Mouse (Mus musculus) neural tube, embryonic 12.5 days (tissue): ENCODE measurements around the gene Slc13a4. TPM values are rescaled to one million over a fixed set of nuclear protein-coding genes. Genes with fewer than 3 reads are reported as not detected.

Experiments
- ATAC-seq: fragments of 200-750 bp; cut with Nextera tagmentation; 2 replicates; pipeline ENCODE4 v1.8.0; 2017; ENCODE audit warnings: low read depth, mild to moderate bottlenecking, moderate TSS enrichment, moderate library complexity; ENCODE audit not compliant: low FRiP score
- H3K27ac ChIP-seq: fragments of 300-500 bp; sonication (generic); 2 replicates; pipeline ENCODE4 v1.5.1; 2016
- H3K27me3 ChIP-seq: fragments of 300-500 bp; sonication (generic); replicated peaks from 2 replicates; pipeline ENCODE4 v1.6.1; 2016; ENCODE audit warnings: mild to moderate bottlenecking
- H3K36me3 ChIP-seq: fragments of 300-500 bp; sonication (generic); 2 replicates; pipeline ENCODE4 v1.6.1; 2016; ENCODE audit warnings: mild to moderate bottlenecking
- H3K4me1 ChIP-seq: fragments of 300-500 bp; sonication (generic); 2 replicates; pipeline ENCODE4 v1.6.1; 2016
- H3K4me2 ChIP-seq: fragments of 300-500 bp; sonication (generic); replicated peaks from 2 replicates; pipeline ENCODE4 v1.6.1; 2016; ENCODE audit warnings: mild to moderate bottlenecking
- H3K4me3 ChIP-seq: fragments of 300-500 bp; sonication (generic); 2 replicates; pipeline ENCODE4 v1.5.1; 2016
- H3K9ac ChIP-seq: fragments of 300-500 bp; sonication (generic); 2 replicates; pipeline ENCODE4 v1.6.1; 2016; ENCODE audit warnings: mild to moderate bottlenecking
- H3K9me3 ChIP-seq: fragments of 300-500 bp; sonication (generic); 2 replicates; pipeline ENCODE4 v1.6.1; 2016; ENCODE audit warnings: mild to moderate bottlenecking
- WGBS: fragments of 180-500 bp; shearing (Covaris S2); methylation state at CpG from one replicate; pipeline ENCODE4 v1.1.7; 2016; 5-methylcytosine and 5-hydroxymethylcytosine counted together
- polyA plus RNA-seq: library from polyadenylated mRNA; unstranded; fragments of >200 nt; fragmentation: Nextera tagmentation; extraction: Ambion mirVana; gene quantifications from 2 replicates; pipeline ENCODE4 v1.2.1, GENCODE M21; 2016

Gene Slc13a4
- polyA plus RNA-seq, result 0.34 and 0.38 TPM in 2 replicates

- ATAC-seq, result no peak
Observed at GRCm38 (mm10) chr6:35308037-35308436, at the start of gene Slc13a4. TSS of gene Slc13a4 (minus strand) at chr6:35308131.

GRCm38 (mm10) chr6:35355320-35355719, 47.4 kb upstream of the Slc13a4 start:
- H3K4me1 ChIP-seq, result peaks cover 20% of the 10 kb centered on the region
- no peak for ATAC-seq
- H3K4me2 ChIP-seq, result no peak overlapping the region
- H3K36me3 ChIP-seq, result no peaks in the 10 kb centered on the region
- no peak overlapping the region for H3K27ac ChIP-seq
- no peaks in the 10 kb centered on the region for H3K9me3 ChIP-seq
- H3K9ac ChIP-seq, result no peak overlapping the region
- 90% methylated on average over 3 of the region's 3 CpGs for WGBS
- no peaks in the 10 kb centered on the region for H3K27me3 ChIP-seq
- H3K4me3 ChIP-seq, result no peak overlapping the region

More at GRCm38 (mm10) chr6:35308037-35308436, at the start of gene Slc13a4:
- Histone ChIP-seq H3K4me1 (no peaks in the 10 kb centered on the region), H3K9me3 (no peaks in the 10 kb centered on the region), H3K27me3 (no peaks in the 10 kb centered on the region), H3K4me2 (no peak within 1 kb of the TSS), H3K9ac (no peak within 1 kb of the TSS), H3K36me3 (no peaks in the 10 kb centered on the region), H3K4me3 (no peak within 1 kb of the TSS), H3K27ac (no peak within 1 kb of the TSS)
- WGBS, result 25% methylated on average over 7 of the region's 7 CpGs

GRCm38 (mm10) chr6:35354622-35354998, 46.7 kb upstream of the Slc13a4 start:
- WGBS, result 11% methylated on average over 6 of the region's 6 CpGs
- H3K27ac ChIP-seq, result no peak overlapping the region

GRCm38 (mm10) chr6:35353846-35354621, 46.1 kb upstream of the Slc13a4 start:
- Histone ChIP-seq H3K27ac (no peak overlapping the region; the same call in 1 of the 2 replicates), H3K9me3 (no peaks in the 10 kb centered on the region), H3K4me2 (peak overlapping the region; percentile 42), H3K4me1 (peaks cover 20% of the 10 kb centered on the region), H3K9ac (no peak overlapping the region), H3K36me3 (no peaks in the 10 kb centered on the region), H3K4me3 (no peak overlapping the region), H3K27me3 (no peaks in the 10 kb centered on the region)
- 9% methylated on average over 16 of the region's 18 CpGs for WGBS
- ATAC-seq, result peak; percentile 42; the same call in 1 of the 2 replicates

More at GRCm38 (mm10) chr6:35354622-35354998, 46.7 kb upstream of the Slc13a4 start:
- H3K9ac ChIP-seq, result no peak overlapping the region
- H3K27me3 ChIP-seq, result no peaks in the 10 kb centered on the region
- H3K36me3 ChIP-seq, result no peaks in the 10 kb centered on the region
- no peaks in the 10 kb centered on the region for H3K9me3 ChIP-seq
- peak; percentile 64 for ATAC-seq
- peaks cover 20% of the 10 kb centered on the region for H3K4me1 ChIP-seq
- H3K4me3 ChIP-seq, result no peak overlapping the region
- peak overlapping the region; percentile 42 for H3K4me2 ChIP-seq

- no peaks in the 10 kb centered on the region for H3K27me3 ChIP-seq
- WGBS, result 61% methylated on average over 5 of the region's 5 CpGs
- H3K9ac ChIP-seq, result no peak overlapping the region
- no peaks in the 10 kb centered on the region for H3K36me3 ChIP-seq
- H3K27ac ChIP-seq, result no peak overlapping the region
- no peak overlapping the region for H3K4me3 ChIP-seq
- ATAC-seq, result no peak
- no peaks in the 10 kb centered on the region for H3K9me3 ChIP-seq
- peaks cover 20% of the 10 kb centered on the region for H3K4me1 ChIP-seq
- peak overlapping the region; percentile 42 for H3K4me2 ChIP-seq
Observed at GRCm38 (mm10) chr6:35353416-35353815, 45.5 kb upstream of the Slc13a4 start.

GRCm38 (mm10) chr6:35352867-35353266, 44.9 kb upstream of the Slc13a4 start:
- WGBS, result 92% methylated on average over 8 of the region's 8 CpGs
- Histone ChIP-seq H3K4me1 (peaks cover 20% of the 10 kb centered on the region), H3K4me3 (no peak overlapping the region), H3K4me2 (no peak overlapping the region), H3K9ac (no peak overlapping the region), H3K27me3 (no peaks in the 10 kb centered on the region), H3K27ac (no peak overlapping the region), H3K36me3 (no peaks in the 10 kb centered on the region), H3K9me3 (no peaks in the 10 kb centered on the region)
- ATAC-seq, result no peak

- Histone ChIP-seq H3K27ac (no peak overlapping the region), H3K9ac (no peak overlapping the region), H3K9me3 (no peaks in the 10 kb centered on the region), H3K4me3 (no peak overlapping the region), H3K4me1 (peaks cover 20% of the 10 kb centered on the region), H3K36me3 (no peaks in the 10 kb centered on the region), H3K4me2 (no peak overlapping the region), H3K27me3 (no peaks in the 10 kb centered on the region)
- 97% methylated on average over 3 of the region's 3 CpGs for WGBS
- no peak for ATAC-seq
Observed at GRCm38 (mm10) chr6:35351826-35352225, 43.9 kb upstream of the Slc13a4 start.

GRCm38 (mm10) chr6:35349784-35350183, 41.9 kb upstream of the Slc13a4 start:
- Histone ChIP-seq H3K27ac (no peak overlapping the region), H3K36me3 (no peaks in the 10 kb centered on the region), H3K4me3 (no peak overlapping the region), H3K9me3 (no peaks in the 10 kb centered on the region), H3K9ac (no peak overlapping the region), H3K4me1 (peaks cover 16% of the 10 kb centered on the region), H3K27me3 (no peaks in the 10 kb centered on the region), H3K4me2 (no peak overlapping the region)
- no peak for ATAC-seq
- WGBS, result 59% methylated on average over 7 of the region's 7 CpGs

GRCm38 (mm10) chr6:35338640-35339039, 30.7 kb upstream of the Slc13a4 start:
- peaks cover 6% of the 10 kb centered on the region for H3K4me1 ChIP-seq
- H3K27ac ChIP-seq, result no peak overlapping the region
- no peak overlapping the region for H3K4me3 ChIP-seq
- H3K36me3 ChIP-seq, result no peaks in the 10 kb centered on the region
- H3K9ac ChIP-seq, result no peak overlapping the region
- WGBS, result 2% methylated on average over 3 of the region's 3 CpGs
- H3K27me3 ChIP-seq, result no peaks in the 10 kb centered on the region
- no peak; the same call in 1 of the 2 replicates for ATAC-seq
- H3K9me3 ChIP-seq, result no peaks in the 10 kb centered on the region
- no peak overlapping the region for H3K4me2 ChIP-seq

- ATAC-seq, result no peak
- H3K4me2 ChIP-seq, result no peak overlapping the region
- H3K4me1 ChIP-seq, result peaks cover 6% of the 10 kb centered on the region
- no peak overlapping the region for H3K27ac ChIP-seq
- H3K9ac ChIP-seq, result no peak overlapping the region
- no peaks in the 10 kb centered on the region for H3K27me3 ChIP-seq
- no peaks in the 10 kb centered on the region for H3K36me3 ChIP-seq
- no peaks in the 10 kb centered on the region for H3K9me3 ChIP-seq
- H3K4me3 ChIP-seq, result no peak overlapping the region
- 80% methylated on average over 8 of the region's 8 CpGs for WGBS
Observed at GRCm38 (mm10) chr6:35337836-35338235, 29.9 kb upstream of the Slc13a4 start.

- no peak overlapping the region for H3K27ac ChIP-seq
- no peak overlapping the region for H3K4me3 ChIP-seq
- H3K36me3 ChIP-seq, result no peaks in the 10 kb centered on the region
- peaks cover 6% of the 10 kb centered on the region for H3K4me1 ChIP-seq
- no peak for ATAC-seq
- no peaks in the 10 kb centered on the region for H3K9me3 ChIP-seq
- H3K9ac ChIP-seq, result no peak overlapping the region
- 85% methylated on average over 5 of the region's 5 CpGs for WGBS
- no peak overlapping the region for H3K4me2 ChIP-seq
- H3K27me3 ChIP-seq, result no peaks in the 10 kb centered on the region
Observed at GRCm38 (mm10) chr6:35335452-35335851, 27.5 kb upstream of the Slc13a4 start.

- WGBS, result 78% methylated on average over 4 of the region's 4 CpGs
- H3K4me2 ChIP-seq, result no peak overlapping the region
- H3K4me3 ChIP-seq, result no peak overlapping the region
- H3K36me3 ChIP-seq, result no peaks in the 10 kb centered on the region
- no peaks in the 10 kb centered on the region for H3K27me3 ChIP-seq
- peaks cover 6% of the 10 kb centered on the region for H3K4me1 ChIP-seq
- no peak for ATAC-seq
- H3K9ac ChIP-seq, result no peak overlapping the region
- H3K9me3 ChIP-seq, result no peaks in the 10 kb centered on the region
- no peak overlapping the region for H3K27ac ChIP-seq
Observed at GRCm38 (mm10) chr6:35334278-35334677, 26.3 kb upstream of the Slc13a4 start.

GRCm38 (mm10) chr6:35333632-35334031, 25.7 kb upstream of the Slc13a4 start:
- no peak for ATAC-seq

More at GRCm38 (mm10) chr6:35333632-35334031, 25.7 kb upstream of the Slc13a4 start:
- Histone ChIP-seq H3K36me3 (no peaks in the 10 kb centered on the region), H3K9ac (no peak overlapping the region), H3K4me1 (peaks cover 3% of the 10 kb centered on the region), H3K4me3 (no peak overlapping the region), H3K27ac (no peak overlapping the region), H3K9me3 (no peaks in the 10 kb centered on the region), H3K27me3 (no peaks in the 10 kb centered on the region), H3K4me2 (no peak overlapping the region)
- 42% methylated on average over 3 of the region's 3 CpGs for WGBS
